Mouse (Mus musculus) heart, adult 2 months (tissue): ENCODE results near the gene Wwc1.

Source experiments
- CTCF ChIP-seq: fragments of 200-600 bp; IDR thresholded peaks from 2 replicates; pipeline ENCODE4 v1.8.1; 2022; ENCODE audit warnings: antibody characterized with exemption, mild to moderate bottlenecking, moderate library complexity
- POLR2A ChIP-seq: fragments of 200-500 bp; IDR thresholded peaks from 2 replicates; pipeline ENCODE4 v1.6.1; 2011; ENCODE audit warnings: mild to moderate bottlenecking, low read depth, low read length, control low read depth; ENCODE audit not compliant: insufficient read depth

DNA sequence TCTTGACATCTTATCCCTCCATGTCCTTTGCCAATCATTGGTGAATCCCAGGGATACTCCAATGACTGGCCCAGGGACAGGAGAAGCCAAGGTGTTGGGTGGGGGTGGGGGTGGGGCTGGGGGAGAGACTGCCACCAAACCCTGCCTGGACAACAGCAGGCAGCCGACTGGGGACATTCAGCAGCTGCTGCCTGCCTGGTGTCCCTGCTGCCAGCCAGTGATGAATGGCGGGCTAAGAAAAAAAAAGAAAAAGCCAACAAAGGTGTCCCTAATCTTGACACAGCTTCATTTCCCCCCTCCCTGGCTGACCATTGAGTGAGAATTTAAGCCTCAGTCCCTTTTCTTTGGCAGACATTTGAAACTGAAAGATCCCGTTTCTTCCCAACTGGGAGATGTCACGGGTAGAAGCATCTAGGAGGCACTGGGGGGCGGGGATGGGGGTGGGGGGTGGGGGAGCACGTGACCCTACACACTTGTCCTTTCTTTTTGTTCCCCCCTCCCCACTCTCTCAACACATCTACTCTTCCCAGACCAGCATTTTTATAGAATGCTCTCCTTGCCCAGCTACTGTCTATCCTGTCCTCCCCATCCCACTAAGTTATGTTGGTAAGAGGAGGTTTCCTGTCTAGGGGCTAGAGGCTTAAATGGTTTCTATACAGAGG, 7.9 kb downstream of the Wwc1 start:
- TF ChIP-seq CTCF = no peak
- no peak for TF ChIP-seq POLR2A
